In the genomic region with DNA sequence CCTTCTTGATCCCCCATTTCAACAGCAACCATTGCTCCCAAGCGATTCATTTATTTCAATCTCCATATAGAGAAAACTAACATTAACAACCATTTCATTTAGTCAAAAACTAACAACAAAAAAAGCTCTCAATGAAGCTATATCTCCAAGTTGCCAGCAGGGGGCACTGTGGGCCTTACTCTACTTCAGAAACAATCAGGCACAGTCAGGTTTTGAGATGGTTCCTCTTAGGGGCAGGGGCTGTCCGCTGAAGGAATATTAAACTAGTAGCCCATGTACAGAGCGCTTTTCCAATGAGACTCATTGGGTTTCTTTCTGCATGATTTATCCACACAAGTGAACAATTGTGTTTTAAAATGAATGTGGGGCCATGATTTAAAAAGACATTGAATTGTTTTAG, we compare ENCODE assay signal across 10 mouse cellular contexts.
DNase-seq lines count a peak whose midpoint lies in the region; ATAC-seq and TF ChIP-seq lines count a peak whose summit lies in the region.
"Had no signal": no experiment of that assay in that cellular context is flagged by ENCODE, and none has a peak within 500 bp of the region (broad histone marks: within the 10 kb centered on the region; RNA-seq: fewer than 3 reads in every experiment).

No protein-coding gene starts in this region.

- no peaks in the 10 kb centered on the region for H3K4me1 ChIP-seq in kidney, embryonic 14.5 days (ENCODE audit: control insufficient read depth, insufficient read depth, low read length)
- H3K4me1 ChIP-seq in limb, embryonic 14.5 days (ENCODE audit: control insufficient read depth, insufficient read depth, low read length): no peaks in the 10 kb centered on the region
- H3K4me1 ChIP-seq: liver, embryonic 13.5 days; stomach, embryonic 15.5 days had no signal

- H3K4me2 ChIP-seq in kidney, embryonic 14.5 days (replicated peaks; ENCODE audit: low read depth, low read length): no peak overlapping the region
- H3K4me2 ChIP-seq in limb, embryonic 14.5 days (replicated peaks; ENCODE audit: low read depth, low read length, severe bottlenecking): no peak overlapping the region
- H3K4me2 ChIP-seq: liver, embryonic 13.5 days; stomach, embryonic 15.5 days had no signal

- no peak overlapping the region for H3K9ac ChIP-seq in kidney, embryonic 14.5 days (ENCODE audit: low read depth, low read length)
- no peak overlapping the region for H3K9ac ChIP-seq in limb, embryonic 14.5 days (ENCODE audit: low read depth, low read length, severe bottlenecking)
- H3K9ac ChIP-seq: liver, embryonic 13.5 days; stomach, embryonic 15.5 days had no signal

- H3K27me3 ChIP-seq in kidney, embryonic 14.5 days (ENCODE audit: control insufficient read depth, insufficient read depth, low read length): no peaks in the 10 kb centered on the region
- no peaks in the 10 kb centered on the region for H3K27me3 ChIP-seq in Patski
- H3K27me3 ChIP-seq in limb, embryonic 14.5 days (ENCODE audit: control insufficient read depth, insufficient read depth, low read length): no peaks in the 10 kb centered on the region
- H3K27me3 ChIP-seq: liver, embryonic 13.5 days; stomach, embryonic 15.5 days had no signal

- no peak for ATAC-seq in kidney, embryonic 14.5 days (ENCODE audit: low FRiP score, low TSS enrichment)
- no peak for ATAC-seq in Patski
- no peak for ATAC-seq in limb, embryonic 14.5 days (ENCODE audit: low FRiP score, low read depth)
- no peak for ATAC-seq in erythroblast, adult 5-6 weeks (replicated peaks; ENCODE audit: low FRiP score, poor library complexity, severe bottlenecking)

- POLR2A ChIA-PET in Patski (lab: Charles Lee): no interaction called here

- intact Hi-C loops in heart, postnatal 36 days (cut with DNase I): loop anchor here (1.0 kb wide), 1 partner anchor 627 kb away; a partner anchor contains a TSS

- TF ChIP-seq POLR2A in limb, embryonic 14.5 days (IDR thresholded peaks at IDR 0.05; ENCODE audit: borderline replicate concordance, extremely low read depth, insufficient read depth, insufficient read length): no peak

- H3K4me3 ChIP-seq in kidney, embryonic 14.5 days (ENCODE audit: low read length): no peak overlapping the region
- no peak overlapping the region for H3K4me3 ChIP-seq in limb, embryonic 14.5 days (replicated peaks; ENCODE audit: low read length)
- H3K4me3 ChIP-seq: liver, embryonic 13.5 days; stomach, embryonic 15.5 days had no signal

- CTCF ChIA-PET in Patski (lab: Charles Lee): interaction anchor here (0.7 to 1.7 kb wide), 3 partner anchors 10 to 22 kb away, joined by 3 to 6 read pairs (median 5); no protein-coding TSS in a partner anchor

- in situ Hi-C loops in Patski (cut with MboI; ENCODE audit: low pct_unique_long_range_greater_than_20kb): no loop called here

- H3K27ac ChIP-seq in kidney, embryonic 14.5 days (ENCODE audit: low read depth, low read length): no peak overlapping the region
- H3K27ac ChIP-seq in limb, embryonic 14.5 days (replicated peaks; ENCODE audit: low read depth, low read length): no peak overlapping the region
- H3K27ac ChIP-seq: liver, embryonic 13.5 days; stomach, embryonic 15.5 days had no signal

- 25% methylated on average over 3 of the region's 3 CpGs for WGBS in kidney, embryonic 14.5 days
- WGBS in limb, embryonic 14.5 days: 19% methylated on average over 3 of the region's 3 CpGs

- no peaks in the 10 kb centered on the region for H3K36me3 ChIP-seq in kidney, embryonic 14.5 days (ENCODE audit: control insufficient read depth, insufficient read depth, low read length)
- no peaks in the 10 kb centered on the region for H3K36me3 ChIP-seq in limb, embryonic 14.5 days (ENCODE audit: control insufficient read depth, insufficient read depth, low read length)
- H3K36me3 ChIP-seq: liver, embryonic 13.5 days; stomach, embryonic 15.5 days had no signal

- H3K9me3 ChIP-seq in kidney, embryonic 14.5 days (ENCODE audit: control insufficient read depth, low read length): no peaks in the 10 kb centered on the region
- H3K9me3 ChIP-seq in limb, embryonic 14.5 days (ENCODE audit: control insufficient read depth, low read length): no peaks in the 10 kb centered on the region
- H3K9me3 ChIP-seq: liver, embryonic 13.5 days; stomach, embryonic 15.5 days had no signal

- DNase-seq in kidney, adult 9 months: peak; percentile 28
- no peak for DNase-seq in Patski (ENCODE audit: low read depth, low spot score)
- peak; percentile 8 for DNase-seq in c-Kit-positive CD71-negative TER-119-negative erythroid progenitor cells, embryonic 14.5 days (ENCODE audit: low read depth)
- DNase-seq in heart, postnatal 36 days: peak; percentile 10 to 55
- DNase-seq in limb, embryonic 14.5 days (ENCODE audit: low spot score): peak; percentile 67
- DNase-seq in testis, postnatal 10 days (ENCODE audit: low spot score): peak; percentile 72
- DNase-seq: liver, embryonic 13.5 days had no signal

- TF ChIP-seq CTCF in Patski (IDR thresholded peaks at IDR 0.05): peak; percentile 52
